Mouse (Mus musculus) CH12.LX (cell line): ENCODE measurements around the gene Dph1. TPM values are rescaled to one million over a fixed set of nuclear protein-coding genes. Genes with fewer than 3 reads are reported as not detected.

Experiments used
- DNase-seq: peaks from one replicate; pipeline ENCODE4 v3.0.0-alpha.2; 2013; ENCODE audit errors: extremely low read depth
- H3K27ac ChIP-seq: 2 replicates; pipeline ENCODE4 v1.5.1; 2012; ENCODE audit warnings: low read depth, mild to moderate bottlenecking, control low read depth, moderate library complexity; ENCODE audit not compliant: insufficient read depth
- H3K27me3 ChIP-seq: replicated peaks from 2 replicates; pipeline ENCODE3; 2012; ENCODE audit warnings: inconsistent platforms
- H3K36me3 ChIP-seq, 2 experiments: replicated peaks in 1 of 2; 2 replicates each; pipeline versions ENCODE3 to v1.6.1; 2012; ENCODE audit warnings: inconsistent platforms in 1 of 2, low read length in 1 of 2, mild to moderate bottlenecking in 1 of 2, mixed read lengths in 1 of 2, moderate library complexity in 1 of 2; ENCODE audit not compliant: control insufficient read depth in 1 of 2, insufficient read depth in 1 of 2
- H3K4me1 ChIP-seq, 2 experiments: 2 replicates each; pipeline ENCODE4 v1.6.1; 2012; ENCODE audit warnings: inconsistent platforms in 1 of 2, moderate library complexity in 1 of 2; ENCODE audit not compliant: insufficient read depth in 2 of 2, control insufficient read depth in 1 of 2
- H3K4me2 ChIP-seq: 2 replicates; pipeline ENCODE4 v1.6.1; 2012; ENCODE audit warnings: low read depth, mild to moderate bottlenecking, control low read depth; ENCODE audit not compliant: poor library complexity, insufficient read depth, severe bottlenecking
- H3K4me3 ChIP-seq, 3 experiments: fragments of 150-350 bp in 1 of 3; sonication (generic) in 1 of 3; replicated peaks in 1 of 3; 2 replicates each; pipeline versions ENCODE3 to v1.5.1; 2011 to 2012; ENCODE audit warnings: low read depth in 2 of 3, low read length in 2 of 3, mild to moderate bottlenecking in 2 of 3, moderate library complexity in 2 of 3, control low read depth in 1 of 3, improper control_type of control experiment in 1 of 3, inconsistent platforms in 1 of 3, mixed read lengths in 1 of 3; ENCODE audit not compliant: poor library complexity in 1 of 3
- H3K79me2 ChIP-seq: replicated peaks from 2 replicates; pipeline ENCODE4 v1.6.1; 2012; ENCODE audit warnings: mild to moderate bottlenecking, moderate library complexity; ENCODE audit not compliant: control insufficient read depth, poor library complexity, insufficient read depth, severe bottlenecking; ENCODE audit errors: extremely low read depth
- H3K9ac ChIP-seq: 2 replicates; pipeline ENCODE4 v1.6.1; 2012; ENCODE audit warnings: low read depth, mild to moderate bottlenecking, control low read depth, moderate library complexity; ENCODE audit not compliant: insufficient read depth
- H3K9me3 ChIP-seq: replicated peaks from 2 replicates; pipeline ENCODE3; 2012; ENCODE audit warnings: low read length, inconsistent platforms, mixed read lengths
- BHLHE40 ChIP-seq: IDR thresholded peaks from 2 replicates; pipeline ENCODE4 v1.6.1; 2011; ENCODE audit warnings: mild to moderate bottlenecking, low read depth, low read length, improper control_type of control experiment
- CTCF ChIP-seq, 2 experiments: IDR thresholded peaks in 1 of 2; conservative IDR thresholded peaks in 1 of 2; 2 replicates each; pipeline ENCODE4 v1.5.1; 2011 to 2012; ENCODE audit warnings: low read depth in 2 of 2, low read length in 2 of 2, improper control_type of control experiment in 1 of 2, inconsistent platforms in 1 of 2, mild to moderate bottlenecking in 1 of 2, moderate library complexity in 1 of 2
- HCFC1 ChIP-seq: IDR thresholded peaks from 2 replicates; pipeline ENCODE4 v1.6.1; 2012; ENCODE audit warnings: low read depth, mild to moderate bottlenecking, inconsistent platforms, low read length, improper control_type of control experiment
- JUN ChIP-seq: IDR thresholded peaks from 2 replicates; pipeline ENCODE4 v1.6.1; 2011; ENCODE audit warnings: low read depth, mild to moderate bottlenecking, low read length, improper control_type of control experiment, moderate library complexity; ENCODE audit not compliant: insufficient read depth
- MAX ChIP-seq: IDR thresholded peaks from 2 replicates; pipeline ENCODE4 v1.6.1; 2011; ENCODE audit warnings: low read length, improper control_type of control experiment
- MXI1 ChIP-seq: IDR thresholded peaks from 2 replicates; pipeline ENCODE4 v1.6.1; 2011; ENCODE audit warnings: mild to moderate bottlenecking, low read depth, low read length, improper control_type of control experiment
- MYC ChIP-seq: IDR thresholded peaks from 2 replicates; pipeline ENCODE4 v1.6.1; 2011; ENCODE audit warnings: low read depth, mild to moderate bottlenecking, improper control_type of control experiment, low read length
- NELFE ChIP-seq: IDR thresholded peaks from 2 replicates; pipeline ENCODE4 v1.6.1; 2011; ENCODE audit warnings: low read depth, low read length, improper control_type of control experiment
- PAX5 ChIP-seq: IDR thresholded peaks from 2 replicates; pipeline ENCODE4 v1.6.1; 2012; ENCODE audit warnings: low read length, inconsistent platforms, mixed read lengths
- POLR2A ChIP-seq: IDR thresholded peaks from 2 replicates; pipeline ENCODE4 v1.6.1; 2011; ENCODE audit warnings: low read depth, mild to moderate bottlenecking, improper control_type of control experiment, low read length
- POLR2AphosphoS2 ChIP-seq: IDR thresholded peaks from 2 replicates; pipeline ENCODE4 v1.6.1; 2011; ENCODE audit warnings: low read depth, low read length, improper control_type of control experiment
- RAD21 ChIP-seq: IDR thresholded peaks from 2 replicates; pipeline ENCODE4 v1.6.1; 2011; ENCODE audit warnings: low read depth, mild to moderate bottlenecking, low read length, improper control_type of control experiment, moderate library complexity
- RCOR1 ChIP-seq: conservative IDR thresholded peaks from 2 replicates; pipeline ENCODE4 v1.6.1; 2012; ENCODE audit warnings: low read depth, mild to moderate bottlenecking, inconsistent platforms, low read length, improper control_type of control experiment
- SIN3A ChIP-seq: IDR thresholded peaks from 2 replicates; pipeline ENCODE4 v1.6.1; 2012; ENCODE audit warnings: low read length, improper control_type of control experiment, inconsistent platforms
- SMC3 ChIP-seq: IDR thresholded peaks from 2 replicates; pipeline ENCODE4 v1.6.1; 2011; ENCODE audit warnings: low read depth, low read length, improper control_type of control experiment
- TBP ChIP-seq: conservative IDR thresholded peaks from 2 replicates; pipeline ENCODE4 v1.6.1; 2011; ENCODE audit warnings: low read depth, low read length, improper control_type of control experiment
- ZC3H11A ChIP-seq: IDR thresholded peaks from 2 replicates; pipeline ENCODE4 v1.6.1; 2012; ENCODE audit warnings: low read depth, mild to moderate bottlenecking, inconsistent platforms, low read length, improper control_type of control experiment
- dilution Hi-C: fragments of 300-500 bp; cut with MboI; formaldehyde crosslinking; loops from 2 replicates; pipeline ENCODE4 v1.14.3; 2020; ENCODE audit warnings: low sequenced_read_pairs; ENCODE audit not compliant: extremely low pct_unique_long_range_greater_than_20kb, extremely low pct_ligation_motif_present
- in situ Hi-C: fragments of 300-500 bp; cut with MboI; formaldehyde crosslinking; loops from 3 replicates; pipeline ENCODE4 v1.14.3; 2019; ENCODE audit warnings: low sequenced_read_pairs, low pct_ligation_motif_present, low pct_unique_long_range_greater_than_20kb, mixed read lengths
- polyA plus RNA-seq: library from polyadenylated mRNA; unstranded; fragments of >175 nt; gene quantifications from 2 replicates; pipeline ENCODE4 v1.2.1, GENCODE M21; 2012; ENCODE audit warnings: low read depth; ENCODE audit not compliant: insufficient read length
- total RNA-seq, 2 experiments: library from RNA; depleted of rRNA; stranded (reverse); fragments of 300-350 nt in 1 of 2; fragments of >200 nt in 1 of 2; gene quantifications; 2 replicates each; pipeline ENCODE4 v1.2.3; 2012 to 2014

The Dph1 gene
- total and polyA plus RNA-seq, 3 experiments: 47.7 to 57.0 (median 54.7) TPM

GRCm38 (mm10) chr11:75133391-75133790 lies 57.6 kb downstream of the Dph1 start:
- Histone ChIP-seq H3K4me2 (no peak overlapping the region), H3K79me2 (no peaks in the 10 kb centered on the region), H3K27ac (no peak overlapping the region), H3K9ac (no peak overlapping the region), H3K4me3 (no peak overlapping the region), H3K4me1 (peaks cover 37 to 52% of the 10 kb centered on the region in 2 experiments), H3K27me3 (no peaks in the 10 kb centered on the region), H3K9me3 (no peaks in the 10 kb centered on the region), H3K36me3 (peaks cover 0 to 36% of the 10 kb centered on the region in 2 experiments)
- no peak for TF ChIP-seq BHLHE40
- no peak for TF ChIP-seq MAX
- no peak for TF ChIP-seq MXI1
- no peak for TF ChIP-seq POLR2AphosphoS2
- in situ Hi-C loops (no loop called here), dilution Hi-C loops (no loop called here)
- DNase-seq: no peak

GRCm38 (mm10) chr11:75132278-75132677 lies 58.8 kb downstream of the Dph1 start:
- in situ Hi-C loops (no loop called here), dilution Hi-C loops (no loop called here)
- no peak for DNase-seq
- Histone ChIP-seq H3K79me2 (no peaks in the 10 kb centered on the region), H3K4me3 (no peak overlapping the region), H3K27me3 (no peaks in the 10 kb centered on the region)
- TF ChIP-seq RAD21: peak; percentile 26
- peak in 1 of 2 experiments; percentile 35; a peak in 2 of 4 replicates for TF ChIP-seq CTCF (conservative IDR thresholded peaks at IDR 0.05 in 1 of 2, IDR thresholded peaks at IDR 0.05 in 1 of 2; ENCODE audit: low read depth in 2 of 2, low read length in 2 of 2)
- TF ChIP-seq SMC3: peak; percentile 29
- no peak for TF ChIP-seq MXI1
- TF ChIP-seq BHLHE40: no peak
- TF ChIP-seq, all 38 proteins: peak for 3
- H3K4me1 ChIP-seq: peaks cover 30 to 41% of the 10 kb centered on the region in 2 experiments
- H3K27ac ChIP-seq: no peak overlapping the region
- no peak overlapping the region for H3K4me2 ChIP-seq
- H3K36me3 ChIP-seq: peaks cover 0 to 30% of the 10 kb centered on the region in 2 experiments
- no peak overlapping the region for H3K9ac ChIP-seq
- no peaks in the 10 kb centered on the region for H3K9me3 ChIP-seq

- Histone ChIP-seq H3K36me3 (peaks cover 0 to 28% of the 10 kb centered on the region in 2 experiments), H3K9ac (no peak overlapping the region), H3K4me2 (no peak overlapping the region), H3K4me3 (no peak overlapping the region), H3K79me2 (no peaks in the 10 kb centered on the region), H3K27ac (no peak overlapping the region), H3K27me3 (no peaks in the 10 kb centered on the region), H3K9me3 (no peaks in the 10 kb centered on the region), H3K4me1 (peaks cover 22 to 31% of the 10 kb centered on the region in 2 experiments)
- in situ Hi-C loops (no loop called here), dilution Hi-C loops (no loop called here)
- no peak for DNase-seq
- no peak for TF ChIP-seq ZC3H11A
- TF ChIP-seq SIN3A: no peak
- TF ChIP-seq RCOR1: no peak
- no peak for TF ChIP-seq POLR2A
- no peak for TF ChIP-seq RAD21
- TF ChIP-seq JUN: no peak
- TF ChIP-seq PAX5: no peak
- no peak for TF ChIP-seq HCFC1
- no peak for TF ChIP-seq POLR2AphosphoS2
- TF ChIP-seq NELFE: no peak
- TF ChIP-seq MYC: no peak
- TF ChIP-seq TBP: no peak
Observed at GRCm38 (mm10) chr11:75131300-75131699, 59.7 kb downstream of the Dph1 start.
